Mouse (Mus musculus) small intestine, adult 2 months (tissue): ENCODE measurements at regions not wholly inside any gene's neighbourhood (a gene's known extent, or its start where the extent isn't known, plus 50 kb on each side); places are given as distances from the start of the nearest gene placed in this dataset.

ENCODE experiments used
- CTCF ChIP-seq: fragments of 200-500 bp; IDR thresholded peaks from 2 replicates; pipeline ENCODE4 v1.5.1; 2012; ENCODE audit warnings: low read depth, mild to moderate bottlenecking, control low read depth, inconsistent platforms, low read length, moderate library complexity, mixed read lengths; ENCODE audit not compliant: insufficient replicate concordance, insufficient read length; ENCODE audit errors: extremely low read depth
- POLR2A ChIP-seq: fragments of 200-500 bp; IDR thresholded peaks from 2 replicates; pipeline ENCODE4 v1.6.1; 2012; ENCODE audit warnings: low read depth, mild to moderate bottlenecking, control low read depth, inconsistent platforms, low read length, moderate library complexity

GRCm38 (mm10) chr5:132609251-132609650 is 66.1 kb upstream of the Auts2 start:
- TF ChIP-seq CTCF (no peak), POLR2A (no peak)
